Mouse (Mus musculus): ENCODE data around the gene Elf5.

The Elf5 gene

GRCm38 (mm10) chr2:103411348-103411747 is at the start of gene Elf5:
TSS of gene Elf5 (plus strand) at chr2:103411688.
- DNase-seq (ENCODE audit: low read depth, low spot score), result no peak

- no peak for DNase-seq (ENCODE audit: low read depth, low spot score)
These were observed 38.9 kb upstream of the Elf5 start for GRCm38 (mm10) chr2:103372541-103372940.

GRCm38 (mm10) chr2:103379502-103380160 is 31.9 kb upstream of the Elf5 start:
- no peak for DNase-seq (ENCODE audit: low read depth, low spot score)

GRCm38 (mm10) chr2:103382174-103382573 is 29.3 kb upstream of the Elf5 start:
- no peak for DNase-seq (ENCODE audit: low read depth, low spot score)

- no peak for DNase-seq (ENCODE audit: low read depth, low spot score)
These were observed 23.6 kb upstream of the Elf5 start for GRCm38 (mm10) chr2:103387881-103388280.

GRCm38 (mm10) chr2:103388311-103388710 is 23.2 kb upstream of the Elf5 start:
- DNase-seq (ENCODE audit: low read depth, low spot score), result no peak

- DNase-seq (ENCODE audit: low read depth, low spot score), result no peak
These were observed 21.2 kb upstream of the Elf5 start for GRCm38 (mm10) chr2:103390086-103390988.

- no peak for DNase-seq (ENCODE audit: low read depth, low spot score)
These were observed 19.9 kb upstream of the Elf5 start for GRCm38 (mm10) chr2:103391626-103392025.

GRCm38 (mm10) chr2:103398110-103398509 is 13.4 kb upstream of the Elf5 start:
- no peak for DNase-seq (ENCODE audit: low read depth, low spot score)

- DNase-seq (ENCODE audit: low read depth, low spot score), result no peak
These were observed 10.8 kb upstream of the Elf5 start for GRCm38 (mm10) chr2:103400691-103401090.

GRCm38 (mm10) chr2:103406239-103406638 is 5.2 kb upstream of the Elf5 start:
- DNase-seq (ENCODE audit: low read depth, low spot score), result no peak

GRCm38 (mm10) chr2:103411816-103412215 is 328 bp downstream of the Elf5 start:
- no peak for DNase-seq (ENCODE audit: low read depth, low spot score)

- no peak for DNase-seq (ENCODE audit: low read depth, low spot score)
These were observed 1.9 kb downstream of the Elf5 start for GRCm38 (mm10) chr2:103413381-103413780.

- no peak for DNase-seq (ENCODE audit: low read depth, low spot score)
These were observed 4.3 kb downstream of the Elf5 start for GRCm38 (mm10) chr2:103415774-103416173.

- no peak for DNase-seq (ENCODE audit: low read depth, low spot score)
These were observed 9.4 kb downstream of the Elf5 start for GRCm38 (mm10) chr2:103420650-103421507.

- DNase-seq (ENCODE audit: low read depth, low spot score), result no peak
These were observed 12.4 kb downstream of the Elf5 start for GRCm38 (mm10) chr2:103423884-103424283.

- peak; percentile 37 for DNase-seq (ENCODE audit: low read depth, low spot score)
These were observed 13.0 kb downstream of the Elf5 start for GRCm38 (mm10) chr2:103424349-103425026.

GRCm38 (mm10) chr2:103425456-103426063 is 14.1 kb downstream of the Elf5 start:
- no peak for DNase-seq (ENCODE audit: low read depth, low spot score)

- no peak for DNase-seq (ENCODE audit: low read depth, low spot score)
These were observed 16.9 kb downstream of the Elf5 start for GRCm38 (mm10) chr2:103428356-103428755.

- no peak for DNase-seq (ENCODE audit: low read depth, low spot score)
These were observed 19.2 kb downstream of the Elf5 start for GRCm38 (mm10) chr2:103430712-103431111.
